Mouse (Mus musculus): ENCODE data around the gene Ets1.

Ets1 gene

DNA sequence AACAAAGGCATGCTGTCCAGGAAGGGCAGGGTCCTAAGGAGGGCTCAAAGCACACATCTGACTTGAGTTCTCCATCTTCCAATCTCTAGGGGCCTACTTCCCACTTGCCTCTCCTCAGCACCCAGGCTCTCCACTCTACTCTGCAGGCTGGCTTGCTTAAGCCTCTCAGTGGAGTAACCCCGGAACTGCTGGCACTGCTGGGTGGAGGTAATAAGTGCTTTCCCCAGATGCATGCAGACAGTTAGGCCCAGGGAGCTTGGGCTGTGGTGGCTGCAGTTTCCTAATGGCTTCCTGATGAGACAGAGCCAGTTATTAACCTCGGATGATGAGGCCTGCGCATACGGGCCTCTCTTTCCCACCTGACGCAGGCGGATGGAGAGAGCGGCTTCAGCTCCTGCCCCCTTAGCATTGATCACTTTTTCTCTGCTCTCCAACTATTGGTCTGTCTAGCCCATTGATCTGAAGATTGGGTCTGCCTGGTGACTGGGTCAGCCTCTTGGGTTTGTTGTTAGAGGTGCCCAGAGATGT is 76.4 kb downstream of the Ets1 start:
- DNase-seq (ENCODE audit: low read depth, low spot score) = peak; percentile 61

GRCm38 (mm10) chr9:32713106-32713505 is 77.1 kb downstream of the Ets1 start:
- DNase-seq (ENCODE audit: low read depth, low spot score) = peak; percentile 59

DNA sequence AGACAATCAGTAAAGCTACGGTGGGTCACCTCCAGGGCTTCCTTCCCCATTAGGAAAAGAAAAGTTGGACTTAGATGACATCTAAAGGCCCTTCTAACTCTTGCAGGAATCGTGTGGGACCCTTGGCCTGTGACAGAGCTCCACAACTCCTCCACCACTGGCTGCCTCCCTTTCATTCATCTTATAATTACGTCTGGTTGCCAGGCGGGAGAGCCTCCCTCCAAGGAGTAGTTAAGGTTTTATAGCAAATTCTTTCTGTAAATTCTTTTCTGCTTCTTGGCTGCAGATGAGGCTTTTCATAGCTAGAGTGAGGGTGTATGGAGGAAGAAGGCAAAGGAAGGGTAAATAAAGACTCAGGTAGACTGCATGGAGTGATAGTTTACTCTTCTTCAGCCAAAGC is 77.8 kb downstream of the Ets1 start:
- no peak for DNase-seq (ENCODE audit: low read depth, low spot score)

DNA sequence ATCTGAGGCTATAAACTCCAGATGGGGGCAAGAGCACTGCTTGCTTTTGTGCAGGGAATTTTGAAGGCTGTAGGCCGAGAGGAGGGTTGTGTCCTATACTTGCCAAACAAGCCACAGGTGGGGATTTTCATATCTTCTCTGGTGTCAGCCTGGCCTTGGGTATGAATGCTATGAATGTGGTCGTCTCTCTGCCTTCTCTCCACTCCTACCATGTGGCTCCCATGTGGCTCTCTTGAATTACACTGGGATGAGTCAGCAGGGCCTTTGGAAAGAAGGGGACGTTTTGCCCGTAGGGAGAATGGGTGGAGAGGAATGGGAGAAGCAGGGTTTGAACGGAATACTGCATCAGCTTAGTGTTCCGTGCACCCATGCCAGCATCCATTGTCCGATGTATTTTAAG is 78.5 kb downstream of the Ets1 start:
- no peak for DNase-seq (ENCODE audit: low read depth, low spot score)

DNA sequence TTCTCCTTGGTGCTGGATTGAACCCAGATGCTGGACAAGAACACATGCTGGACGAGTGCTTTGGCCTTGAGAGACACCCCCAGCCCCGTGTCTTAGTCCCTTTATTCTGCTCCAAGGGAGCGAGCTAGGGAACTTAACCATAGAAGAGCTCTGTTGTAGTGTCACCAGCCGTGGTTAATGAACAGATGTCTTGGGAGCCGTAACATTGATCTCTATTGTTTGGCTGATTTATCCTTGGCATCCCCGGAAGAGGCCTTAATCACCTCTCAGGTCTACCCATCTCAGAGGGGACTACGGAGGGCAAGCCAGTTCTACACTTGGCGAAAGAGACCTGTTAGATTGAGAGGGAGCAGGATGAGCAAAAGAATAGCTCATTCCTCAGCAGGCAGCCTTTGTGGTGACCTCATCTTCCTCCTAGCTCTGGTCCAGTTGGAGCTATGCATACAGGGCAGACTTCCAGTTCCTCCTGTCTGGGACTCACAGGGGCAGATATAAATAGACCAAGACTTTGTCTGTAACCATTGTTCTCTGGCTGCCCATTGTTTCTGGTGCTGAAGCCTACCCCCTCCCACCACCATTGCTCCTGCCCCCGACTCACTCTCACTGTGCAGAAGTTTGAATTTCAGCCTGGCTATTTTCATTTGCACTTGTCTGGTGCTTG is 79.9 kb downstream of the Ets1 start:
- no peak for DNase-seq (ENCODE audit: low read depth, low spot score)

DNA sequence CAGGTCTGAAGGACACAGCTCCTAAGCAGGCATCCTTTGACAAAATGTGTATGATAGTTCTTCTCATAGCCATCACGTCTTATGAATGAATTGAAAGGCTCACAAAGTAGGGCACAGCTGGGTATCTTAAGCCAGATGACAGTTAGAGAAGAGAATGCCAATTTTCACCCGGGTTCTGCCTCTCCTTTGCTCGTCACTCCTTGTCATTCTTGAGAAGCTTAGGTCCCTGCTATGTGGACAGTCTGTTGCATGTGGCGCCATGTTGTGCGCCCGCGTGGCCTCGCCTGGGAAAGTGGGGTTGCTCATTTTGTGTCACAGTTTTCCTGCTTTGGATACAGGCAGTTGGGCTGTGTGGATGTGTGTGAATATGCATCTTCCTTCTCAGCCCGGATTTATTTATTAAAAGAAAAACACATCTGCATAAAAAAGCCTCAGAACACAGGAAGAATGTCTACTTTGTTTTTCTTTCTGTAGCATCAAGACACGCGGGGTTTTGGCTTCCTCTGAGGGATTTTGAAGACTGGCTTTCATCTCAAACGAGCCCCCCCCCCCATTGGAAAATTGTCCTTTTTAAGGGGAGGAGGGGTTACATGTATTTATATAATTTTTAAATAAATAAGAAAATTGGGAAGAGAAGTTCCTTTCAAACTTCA is 81.4 kb downstream of the Ets1 start:
- DNase-seq (ENCODE audit: low read depth, low spot score) = peak; percentile 59

DNA sequence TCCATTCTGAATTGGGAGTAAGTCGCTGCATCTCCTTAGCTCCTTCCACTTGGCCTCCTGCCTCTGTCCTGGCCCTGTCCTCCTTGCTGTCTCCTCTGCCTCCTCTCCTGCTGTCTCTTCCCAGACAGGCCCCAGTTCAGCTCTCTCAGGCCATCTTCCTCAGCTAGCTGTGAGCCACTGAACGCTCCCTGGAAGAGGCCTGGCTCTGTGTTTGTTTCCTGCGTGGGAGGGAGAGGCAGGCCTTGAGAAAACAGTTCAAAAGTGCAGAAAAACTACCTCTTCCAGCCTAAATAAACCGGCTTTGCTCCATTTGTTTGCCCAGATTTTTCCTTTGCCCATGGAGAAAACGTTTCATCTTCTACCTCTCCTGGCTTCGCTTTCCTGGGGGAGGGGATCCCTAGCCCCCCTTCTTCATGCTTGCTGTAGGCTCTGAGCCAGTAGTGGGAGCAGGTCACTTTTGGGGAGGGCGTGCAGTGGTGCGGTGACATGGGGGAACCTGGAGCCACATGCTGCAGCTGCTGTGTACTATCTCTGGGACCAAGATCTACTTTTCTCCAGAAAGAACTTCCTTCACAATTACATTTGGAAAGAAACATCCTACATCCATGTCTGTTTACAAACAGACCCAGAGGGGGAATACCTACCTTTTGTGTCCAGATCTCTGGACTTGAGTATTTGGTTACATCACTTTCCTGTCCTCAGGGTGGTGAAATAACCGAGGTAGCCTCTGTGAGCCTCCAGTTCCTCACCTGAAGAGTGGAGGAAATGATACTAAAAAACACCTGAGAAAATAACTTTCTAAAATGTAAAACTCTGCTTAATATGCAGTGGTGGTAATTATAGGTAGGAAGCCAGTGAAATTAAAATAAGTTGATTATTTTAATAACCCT is 82.2 kb downstream of the Ets1 start:
- peak; percentile 63 for DNase-seq (ENCODE audit: low read depth, low spot score)

DNA sequence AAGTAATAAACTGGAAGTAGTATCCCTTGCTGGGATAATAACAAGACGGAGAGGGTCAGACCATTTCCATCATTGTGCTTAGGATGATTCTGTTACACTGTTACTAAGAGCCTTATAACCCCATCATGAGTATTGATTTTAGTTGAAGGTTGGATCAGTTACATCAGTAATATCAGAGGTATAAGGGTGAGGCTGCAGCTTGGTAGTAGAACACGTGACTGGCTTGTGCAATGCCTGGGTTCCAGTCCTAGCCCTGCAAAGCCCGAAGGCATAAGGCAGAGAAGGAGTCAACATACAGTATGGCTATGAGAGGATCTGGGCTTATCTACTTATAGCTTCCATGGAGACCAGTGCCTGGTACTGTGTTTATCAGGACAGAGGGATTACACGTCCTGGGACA is 82.8 kb downstream of the Ets1 start:
- DNase-seq (ENCODE audit: low read depth, low spot score) = no peak

DNA sequence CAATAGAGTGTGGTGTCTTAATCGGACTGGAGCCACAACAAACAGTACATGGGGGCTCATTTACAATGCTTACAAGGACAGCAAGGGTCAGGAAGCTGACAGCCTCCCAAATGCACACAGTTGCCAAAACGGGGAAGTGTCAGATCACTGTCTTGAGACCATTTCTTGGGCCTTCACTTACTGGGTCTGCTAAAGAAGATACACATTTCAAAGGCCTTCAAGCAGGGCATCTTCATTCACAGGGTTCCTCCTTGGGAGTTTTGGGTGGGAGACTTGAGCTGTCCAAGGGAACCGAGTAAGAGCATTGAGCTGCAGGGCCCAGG is 83.9 kb downstream of the Ets1 start:
- DNase-seq (ENCODE audit: low read depth, low spot score) = no peak

GRCm38 (mm10) chr9:32720264-32721031 is 84.4 kb downstream of the Ets1 start:
- no peak for DNase-seq (ENCODE audit: low read depth, low spot score)

- no peak for DNase-seq (ENCODE audit: low read depth, low spot score)
Measured at GRCm38 (mm10) chr9:32721081-32721480, 85.1 kb downstream of the Ets1 start.

DNA sequence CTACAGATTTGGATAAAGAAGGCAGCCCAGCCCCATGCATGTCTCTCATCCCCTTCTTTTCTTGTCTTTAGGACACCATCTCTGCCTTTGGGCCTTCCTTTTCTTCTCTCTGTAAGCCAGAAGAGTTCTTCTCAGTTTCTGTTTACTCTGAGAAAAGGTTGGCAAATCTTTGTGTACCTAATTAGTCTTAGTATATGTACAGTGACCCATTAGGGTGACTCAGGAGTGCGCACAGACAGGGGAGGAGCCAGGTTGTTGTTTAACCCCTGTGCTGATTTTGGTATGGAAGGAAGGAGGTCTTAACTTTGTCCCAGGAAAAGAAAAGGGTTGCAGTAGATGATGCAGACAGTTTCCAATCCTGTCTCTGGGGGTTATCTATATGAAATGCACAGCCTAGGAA is 86.2 kb downstream of the Ets1 start:
- no peak for DNase-seq (ENCODE audit: low read depth, low spot score)

DNA sequence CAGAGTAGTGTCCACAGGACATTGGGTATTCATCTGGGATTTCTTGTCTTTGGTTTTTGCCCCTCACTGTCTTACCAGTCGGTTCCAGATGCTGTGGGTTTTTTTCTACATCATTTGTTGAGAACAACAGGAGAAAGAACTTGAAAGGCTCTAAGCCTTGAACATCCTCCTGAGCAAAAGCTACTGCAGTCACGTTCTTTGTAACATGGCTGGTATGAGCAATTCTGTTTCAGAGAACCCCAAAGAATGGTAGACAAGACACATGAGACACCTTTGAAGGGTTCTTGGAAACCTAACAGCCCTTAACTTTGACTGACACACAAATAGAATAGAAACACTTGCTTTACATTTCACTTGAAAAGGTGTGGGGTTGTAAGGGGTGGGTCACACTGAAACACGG is 86.9 kb downstream of the Ets1 start:
- peak; percentile 79 for DNase-seq (ENCODE audit: low read depth, low spot score)

DNA sequence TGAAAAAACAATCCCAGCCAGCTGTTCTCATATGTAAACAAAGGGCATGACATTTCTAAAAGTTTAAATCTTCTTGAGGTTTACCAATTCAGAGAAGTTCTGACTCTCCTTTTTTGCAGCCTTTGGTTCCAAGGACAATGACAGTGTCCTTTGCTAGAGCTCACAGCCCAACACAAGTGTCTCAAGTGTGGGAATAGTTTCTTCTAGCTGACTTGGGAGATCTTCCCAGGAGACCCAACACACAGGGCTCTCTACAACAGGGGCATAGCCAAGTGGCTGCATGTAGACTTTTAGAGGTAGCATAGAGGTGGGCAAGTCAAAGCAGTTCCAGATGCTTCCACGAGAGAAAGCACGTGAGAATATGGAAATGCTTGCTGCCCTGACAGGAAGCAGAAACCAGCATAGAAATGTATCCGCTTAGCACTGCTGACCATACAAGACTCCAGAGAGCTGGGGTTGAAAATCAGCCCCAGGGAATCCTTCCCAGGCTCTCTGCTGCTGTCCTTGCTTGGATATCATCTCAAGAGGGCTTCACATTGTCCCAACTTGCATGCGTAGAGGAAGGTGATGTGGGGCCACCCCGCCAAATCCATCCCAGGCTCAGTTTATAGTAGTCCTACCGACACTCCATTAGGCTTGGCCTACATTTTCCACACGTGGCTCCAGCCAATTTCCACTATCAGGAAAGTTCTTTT is 88.3 kb downstream of the Ets1 start:
- no peak for DNase-seq (ENCODE audit: low read depth, low spot score)

GRCm38 (mm10) chr9:32725902-32726301 is 89.9 kb downstream of the Ets1 start:
- DNase-seq (ENCODE audit: low read depth, low spot score) = no peak

GRCm38 (mm10) chr9:32726595-32726994 is 90.6 kb downstream of the Ets1 start:
- peak; percentile 79 for DNase-seq (ENCODE audit: low read depth, low spot score)

GRCm38 (mm10) chr9:32727058-32727457 is 91.0 kb downstream of the Ets1 start:
- DNase-seq (ENCODE audit: low read depth, low spot score) = no peak

GRCm38 (mm10) chr9:32728306-32728705 is 92.3 kb downstream of the Ets1 start:
- peak; percentile 77 for DNase-seq (ENCODE audit: low read depth, low spot score)

GRCm38 (mm10) chr9:32728806-32729205 is 92.8 kb downstream of the Ets1 start:
- DNase-seq (ENCODE audit: low read depth, low spot score) = no peak

GRCm38 (mm10) chr9:32729207-32729606 is 93.2 kb downstream of the Ets1 start:
- DNase-seq (ENCODE audit: low read depth, low spot score) = no peak

DNA sequence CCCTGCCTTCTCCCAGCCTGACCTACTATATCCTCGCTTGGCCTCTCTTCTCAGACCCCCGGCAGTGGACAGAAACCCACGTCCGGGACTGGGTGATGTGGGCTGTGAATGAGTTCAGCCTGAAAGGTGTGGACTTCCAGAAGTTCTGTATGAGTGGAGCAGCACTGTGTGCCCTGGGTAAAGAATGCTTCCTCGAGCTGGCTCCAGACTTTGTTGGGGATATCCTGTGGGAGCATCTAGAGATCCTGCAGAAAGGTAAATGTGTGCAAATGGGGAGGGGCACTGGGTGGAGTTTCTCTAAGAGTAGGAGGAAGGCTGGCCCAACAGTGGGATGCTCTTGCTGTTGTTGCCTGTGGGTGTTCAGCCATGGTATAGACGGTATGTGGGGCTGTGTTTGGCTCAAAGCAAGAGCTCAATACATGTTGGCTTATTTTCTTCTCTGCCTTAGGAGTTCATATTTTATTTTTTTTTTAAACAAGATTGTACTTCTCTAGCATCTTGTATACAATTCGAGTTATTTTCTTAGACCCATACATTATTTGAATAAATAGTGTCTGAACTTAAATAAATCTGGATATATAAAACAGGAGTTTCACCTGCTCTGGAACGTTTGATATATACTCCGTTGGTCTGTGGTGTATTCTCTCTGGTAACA is 94.1 kb downstream of the Ets1 start:
- DNase-seq (ENCODE audit: low read depth, low spot score) = no peak

All from CD4-positive helper T cell, adult 2 months (primary cell).